Mouse (Mus musculus): ENCODE data around the gene Tll1. TPM values are rescaled to one million over a fixed set of nuclear protein-coding genes. Genes with fewer than 3 reads are reported as not detected.

Gene Tll1
- total RNA-seq (2023), result not detected

DNA sequence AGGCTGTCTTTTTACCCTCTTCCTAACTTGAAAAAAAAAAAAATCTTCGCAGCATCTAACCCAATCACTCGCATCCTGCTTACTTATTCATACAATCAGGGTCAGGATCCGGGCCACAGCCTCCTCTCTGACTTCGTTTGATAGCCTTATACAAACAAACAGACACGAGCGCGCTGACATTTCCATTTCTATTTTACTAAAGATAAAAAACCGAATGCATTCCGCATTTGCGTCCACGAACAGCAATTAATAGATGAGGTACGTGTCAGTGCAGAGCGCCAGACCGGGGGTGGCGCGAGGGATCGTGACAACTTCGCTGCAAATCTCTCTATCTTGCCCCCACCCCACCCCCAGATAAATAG lies at the start of gene Tll1:
Gene Tll1 (minus strand): TSS at position 248 of the 362 bp plus-strand sequence.

